Mouse (Mus musculus) lung, embryonic 16.5 days (tissue): ENCODE results near the gene D10Jhu81e. TPM values are rescaled to one million over a fixed set of nuclear protein-coding genes. Genes with fewer than 3 reads are reported as not detected.

Experiments
- ATAC-seq: fragments of 200-750 bp; cut with Nextera tagmentation; 2 replicates; pipeline ENCODE4 v1.8.0; 2017; ENCODE audit warnings: low read depth, mild to moderate bottlenecking, moderate library complexity
- H3K27ac ChIP-seq: fragments of 300-500 bp; sonication (generic); 2 replicates; pipeline ENCODE4 v1.5.1; 2014; ENCODE audit warnings: mild to moderate bottlenecking, control low read depth, low read length
- H3K27me3 ChIP-seq: fragments of 300-500 bp; sonication (generic); 2 replicates; pipeline ENCODE4 v1.6.1; 2014; ENCODE audit warnings: low read depth, low read length, mixed read lengths; ENCODE audit not compliant: control insufficient read depth, insufficient read depth
- H3K36me3 ChIP-seq: fragments of 300-500 bp; sonication (generic); 2 replicates; pipeline ENCODE4 v1.6.1; 2014; ENCODE audit warnings: low read length; ENCODE audit not compliant: control insufficient read depth, insufficient read depth
- H3K4me1 ChIP-seq: fragments of 300-500 bp; sonication (generic); replicated peaks from 2 replicates; pipeline ENCODE4 v1.6.1; 2014; ENCODE audit warnings: low read length, mixed read lengths; ENCODE audit not compliant: control insufficient read depth, insufficient read depth
- H3K4me2 ChIP-seq: fragments of 300-500 bp; sonication (generic); 2 replicates; pipeline ENCODE4 v1.6.1; 2014; ENCODE audit warnings: low read depth, low read length, control low read depth
- H3K4me3 ChIP-seq: fragments of 300-500 bp; sonication (generic); 2 replicates; pipeline ENCODE4 v1.5.1; 2014; ENCODE audit warnings: mild to moderate bottlenecking, low read length, control low read depth
- H3K9ac ChIP-seq: fragments of 300-500 bp; sonication (generic); 2 replicates; pipeline ENCODE4 v1.6.1; 2014; ENCODE audit warnings: low read length, control low read depth
- H3K9me3 ChIP-seq: fragments of 300-500 bp; sonication (generic); 2 replicates; pipeline ENCODE4 v1.6.1; 2016; ENCODE audit warnings: low read length; ENCODE audit not compliant: control insufficient read depth
- WGBS: fragments of 180-500 bp; shearing (Covaris S2); extraction: QIAGEN DNeasy Blood & Tissue Kit; methylation state at CpG from one replicate; pipeline ENCODE4 v1.1.7; 2014; 5-methylcytosine and 5-hydroxymethylcytosine counted together
- polyA plus RNA-seq: library from polyadenylated mRNA; unstranded; fragments of >200 nt; fragmentation: Nextera tagmentation; extraction: Ambion mirVana; gene quantifications from 2 replicates; pipeline ENCODE4 v1.2.1, GENCODE M21; 2015

Gene D10Jhu81e
- polyA plus RNA-seq, 1 experiment from 2014 or later: 35.8 TPM

GRCm38 (mm10) chr10:78159252-78159878, 10.2 kb downstream of the D10Jhu81e start:
- Histone ChIP-seq H3K4me3 (peak overlapping the region; percentile 22), H3K4me2 (peak overlapping the region; percentile 41), H3K36me3 (peaks cover 18% of the 10 kb centered on the region), H3K9ac (peak overlapping the region; percentile 2; the same call in 1 of the 2 replicates), H3K27ac (peak overlapping the region; percentile 43; the same call in 1 of the 2 replicates), H3K4me1 (peaks cover 9% of the 10 kb centered on the region), H3K27me3 (no peaks in the 10 kb centered on the region), H3K9me3 (no peaks in the 10 kb centered on the region)
- peak; percentile 20 for ATAC-seq
- WGBS: 12% methylated on average over 17 of the region's 17 CpGs

- Histone ChIP-seq H3K27me3 (no peaks in the 10 kb centered on the region), H3K4me3 (no peak overlapping the region), H3K4me2 (no peak overlapping the region), H3K9me3 (no peaks in the 10 kb centered on the region), H3K9ac (no peak overlapping the region), H3K27ac (no peak overlapping the region), H3K4me1 (peaks cover 9% of the 10 kb centered on the region), H3K36me3 (peaks cover 12% of the 10 kb centered on the region)
- WGBS: 64% methylated on average over 15 of the region's 15 CpGs
- ATAC-seq: no peak
Measured at GRCm38 (mm10) chr10:78158041-78158440, 11.5 kb downstream of the D10Jhu81e start.

- H3K36me3 ChIP-seq: peaks cover under 1% of the 10 kb centered on the region; the same call in 1 of the 2 replicates
- H3K4me2 ChIP-seq: no peak overlapping the region
- no peak overlapping the region for H3K27ac ChIP-seq
- peaks cover 9% of the 10 kb centered on the region for H3K4me1 ChIP-seq
- H3K4me3 ChIP-seq: no peak overlapping the region
- no peaks in the 10 kb centered on the region for H3K27me3 ChIP-seq
- WGBS: 37% methylated on average over 6 of the region's 6 CpGs
- no peaks in the 10 kb centered on the region for H3K9me3 ChIP-seq
- no peak overlapping the region for H3K9ac ChIP-seq
- ATAC-seq: peak; percentile 30; the same call in 1 of the 2 replicates
Measured at GRCm38 (mm10) chr10:78156926-78157325, 12.7 kb downstream of the D10Jhu81e start.

- Histone ChIP-seq H3K4me1 (no peaks in the 10 kb centered on the region), H3K27ac (no peak overlapping the region), H3K9me3 (no peaks in the 10 kb centered on the region), H3K9ac (no peak overlapping the region), H3K27me3 (no peaks in the 10 kb centered on the region; the same call in 1 of the 2 replicates), H3K4me3 (no peak overlapping the region), H3K4me2 (no peak overlapping the region), H3K36me3 (no peaks in the 10 kb centered on the region)
- no peak for ATAC-seq
- WGBS: 57% methylated on average over 10 of the region's 10 CpGs
Measured at GRCm38 (mm10) chr10:78148834-78149766, 20.5 kb downstream of the D10Jhu81e start.

GRCm38 (mm10) chr10:78147908-78148441, 21.6 kb downstream of the D10Jhu81e start:
- H3K27me3 ChIP-seq: no peaks in the 10 kb centered on the region; the same call in 1 of the 2 replicates
- H3K4me2 ChIP-seq: no peak overlapping the region
- no peaks in the 10 kb centered on the region for H3K36me3 ChIP-seq
- H3K9me3 ChIP-seq: no peaks in the 10 kb centered on the region
- H3K4me1 ChIP-seq: no peaks in the 10 kb centered on the region
- no peak for ATAC-seq
- no peak overlapping the region for H3K4me3 ChIP-seq
- no peak overlapping the region for H3K9ac ChIP-seq
- H3K27ac ChIP-seq: no peak overlapping the region
- WGBS: 52% methylated on average over 4 of the region's 4 CpGs

- Histone ChIP-seq H3K27me3 (no peaks in the 10 kb centered on the region; the same call in 1 of the 2 replicates), H3K4me3 (no peak overlapping the region), H3K9ac (no peak overlapping the region), H3K4me1 (peaks cover 12% of the 10 kb centered on the region), H3K27ac (no peak overlapping the region), H3K36me3 (no peaks in the 10 kb centered on the region), H3K9me3 (no peaks in the 10 kb centered on the region), H3K4me2 (no peak overlapping the region)
- 44% methylated on average over 8 of the region's 8 CpGs for WGBS
- ATAC-seq: no peak
Measured at GRCm38 (mm10) chr10:78143727-78144505, 25.7 kb downstream of the D10Jhu81e start.

GRCm38 (mm10) chr10:78140843-78141242, 28.7 kb downstream of the D10Jhu81e start:
- no peak overlapping the region for H3K4me2 ChIP-seq
- H3K27ac ChIP-seq: no peak overlapping the region
- no peaks in the 10 kb centered on the region for H3K27me3 ChIP-seq
- H3K4me3 ChIP-seq: no peak overlapping the region
- H3K9ac ChIP-seq: no peak overlapping the region
- no peak for ATAC-seq
- 65% methylated on average over 3 of the region's 3 CpGs for WGBS
- no peaks in the 10 kb centered on the region for H3K9me3 ChIP-seq
- peaks cover 20% of the 10 kb centered on the region for H3K4me1 ChIP-seq
- H3K36me3 ChIP-seq: no peaks in the 10 kb centered on the region

GRCm38 (mm10) chr10:78140251-78140600, 29.4 kb downstream of the D10Jhu81e start:
- H3K4me1 ChIP-seq: peaks cover 23% of the 10 kb centered on the region
- H3K4me3 ChIP-seq: no peak overlapping the region
- WGBS: 93% methylated on average over 1 of the region's 1 CpGs
- no peak for ATAC-seq
- peak overlapping the region; percentile 93 for H3K27ac ChIP-seq
- H3K9ac ChIP-seq: no peak overlapping the region
- no peak overlapping the region for H3K4me2 ChIP-seq
- no peaks in the 10 kb centered on the region for H3K36me3 ChIP-seq
- H3K27me3 ChIP-seq: no peaks in the 10 kb centered on the region
- H3K9me3 ChIP-seq: no peaks in the 10 kb centered on the region
